Mouse (Mus musculus): Measurements from ENCODE around the gene Mlst8. TPM values are rescaled to one million over a fixed set of nuclear protein-coding genes. Genes with fewer than 3 reads are reported as not detected.
A peak's percentile ranks its signal among the peaks of the same experiment; 100 is the strongest.

The Mlst8 gene
- polyA plus RNA-seq, 1 experiment from 2014 or later, result 29.7 TPM

DNA sequence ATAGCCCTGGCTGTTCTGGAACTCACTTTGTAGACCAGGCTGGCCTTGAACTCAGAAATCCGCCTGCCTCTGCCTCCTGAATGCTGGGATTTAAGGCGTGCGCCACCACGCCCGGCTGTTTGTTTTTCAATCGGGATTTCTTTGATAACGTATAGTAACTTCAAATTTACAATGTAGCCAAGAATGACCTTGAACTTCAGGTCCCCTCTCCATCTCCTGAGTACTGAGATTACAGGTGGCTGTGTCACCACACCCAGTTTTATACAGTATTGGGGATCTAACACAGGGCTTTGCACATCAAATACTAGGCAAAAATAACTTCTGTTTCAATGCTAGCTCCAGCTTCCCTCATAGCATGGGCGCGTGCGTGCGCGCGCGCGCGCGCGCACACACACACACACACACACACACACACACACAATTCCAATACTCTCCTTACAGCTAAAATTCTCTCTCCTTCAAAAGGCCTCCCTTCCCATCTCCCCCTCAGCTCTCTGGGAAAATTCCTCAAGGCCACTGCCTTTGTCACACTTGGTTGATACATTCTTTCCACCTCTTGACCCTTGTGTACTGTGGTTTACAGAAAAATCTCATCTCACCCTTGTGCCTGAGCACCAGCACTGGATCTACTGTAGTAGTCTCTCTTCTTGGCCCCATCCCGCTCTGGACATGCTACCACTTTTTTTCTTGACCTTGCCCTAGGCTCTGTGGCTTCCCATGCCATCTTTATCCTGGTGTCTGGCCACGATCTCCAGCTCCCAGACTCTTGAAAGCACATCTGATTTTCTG lies 2.3 kb upstream of the Mlst8 start:
- DNase-seq (ENCODE audit: low spot score), result no peak
- no peaks in the 10 kb centered on the region for H3K9me3 ChIP-seq (ENCODE audit: control insufficient read depth, low read length)
- H3K27ac ChIP-seq (ENCODE audit: low read depth, low read length), result no peak overlapping the region
- H3K9ac ChIP-seq (ENCODE audit: low read length), result no peak overlapping the region
- H3K4me1 ChIP-seq (ENCODE audit: control insufficient read depth, insufficient read depth, low read length), result peaks cover 4% of the 10 kb centered on the region
- 95% methylated on average over 20 of the region's 20 CpGs for WGBS
- H3K4me2 ChIP-seq (ENCODE audit: low read depth), result no peak overlapping the region
- H3K27me3 ChIP-seq (ENCODE audit: control insufficient read depth, insufficient read depth, low read length), result no peaks in the 10 kb centered on the region
- peaks cover 4% of the 10 kb centered on the region; the same call in 1 of the 2 replicates for H3K36me3 ChIP-seq (ENCODE audit: control insufficient read depth, insufficient read depth, low read length)
- ATAC-seq (ENCODE audit: insufficient read depth, low FRiP score, low TSS enrichment), result no peak
- no peak overlapping the region for H3K4me3 ChIP-seq (ENCODE audit: low read depth, low read length)

DNA sequence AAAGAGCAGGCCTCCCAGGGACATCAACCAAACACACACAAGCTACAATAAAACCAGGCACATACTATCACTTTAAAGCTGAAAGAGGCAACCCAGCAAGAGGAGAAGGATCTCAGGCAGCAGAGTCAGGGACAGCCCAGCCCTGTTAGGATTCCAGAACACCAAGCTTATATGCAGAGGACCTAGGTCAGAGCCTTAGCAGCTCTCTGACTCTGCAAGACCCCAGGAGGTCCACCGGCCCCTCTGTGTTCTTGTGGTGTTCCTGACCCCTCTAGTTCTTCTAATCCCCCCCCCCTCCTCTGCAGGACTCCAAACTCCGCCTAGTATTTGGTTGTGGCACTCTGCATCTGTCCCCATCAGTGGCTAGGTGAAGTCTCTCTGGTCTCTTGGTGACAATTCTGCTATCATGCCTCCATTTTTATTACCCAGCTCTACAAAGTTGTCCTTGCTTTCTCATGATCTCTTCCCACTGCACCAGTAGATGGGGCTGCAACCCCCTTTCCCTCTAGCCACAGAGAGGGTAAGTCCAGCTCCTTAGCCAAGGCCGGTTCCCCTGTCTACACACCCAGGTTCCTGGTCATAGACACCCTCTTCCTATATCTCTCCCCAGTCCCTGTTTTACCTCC lies 1.4 kb upstream of the Mlst8 start:
- no peak for DNase-seq (ENCODE audit: low spot score)
- no peak for ATAC-seq (ENCODE audit: insufficient read depth, low FRiP score, low TSS enrichment)
- Histone ChIP-seq H3K4me3 (ENCODE audit: low read depth, low read length) (no peak overlapping the region), H3K9ac (ENCODE audit: low read length) (no peak overlapping the region), H3K4me2 (ENCODE audit: low read depth) (no peak overlapping the region), H3K4me1 (ENCODE audit: control insufficient read depth, insufficient read depth, low read length) (peaks cover 4% of the 10 kb centered on the region), H3K36me3 (ENCODE audit: control insufficient read depth, insufficient read depth, low read length) (peaks cover 10% of the 10 kb centered on the region), H3K27ac (ENCODE audit: low read depth, low read length) (no peak overlapping the region), H3K27me3 (ENCODE audit: control insufficient read depth, insufficient read depth, low read length) (no peaks in the 10 kb centered on the region), H3K9me3 (ENCODE audit: control insufficient read depth, low read length) (no peaks in the 10 kb centered on the region)
- 64% methylated on average over 3 of the region's 3 CpGs for WGBS

GRCm38 (mm10) chr17:24479431-24479830 lies 553 bp upstream of the Mlst8 start:
- ATAC-seq (ENCODE audit: insufficient read depth, low FRiP score, low TSS enrichment) (no peak), DNase-seq (ENCODE audit: low spot score) (no peak)
- no peaks in the 10 kb centered on the region for H3K27me3 ChIP-seq (ENCODE audit: control insufficient read depth, insufficient read depth, low read length)
- H3K9ac ChIP-seq (ENCODE audit: low read length), result no peak overlapping the region
- H3K9me3 ChIP-seq (ENCODE audit: control insufficient read depth, low read length), result no peaks in the 10 kb centered on the region
- peaks cover 4% of the 10 kb centered on the region for H3K4me1 ChIP-seq (ENCODE audit: control insufficient read depth, insufficient read depth, low read length)
- H3K4me2 ChIP-seq (ENCODE audit: low read depth), result peak overlapping the region; percentile 51
- peaks cover 12% of the 10 kb centered on the region for H3K36me3 ChIP-seq (ENCODE audit: control insufficient read depth, insufficient read depth, low read length)
- peak overlapping the region; percentile 81 for H3K4me3 ChIP-seq (ENCODE audit: low read depth, low read length)
- H3K27ac ChIP-seq (ENCODE audit: low read depth, low read length), result no peak overlapping the region
- WGBS, result 37% methylated on average over 1 of the region's 1 CpGs

DNA sequence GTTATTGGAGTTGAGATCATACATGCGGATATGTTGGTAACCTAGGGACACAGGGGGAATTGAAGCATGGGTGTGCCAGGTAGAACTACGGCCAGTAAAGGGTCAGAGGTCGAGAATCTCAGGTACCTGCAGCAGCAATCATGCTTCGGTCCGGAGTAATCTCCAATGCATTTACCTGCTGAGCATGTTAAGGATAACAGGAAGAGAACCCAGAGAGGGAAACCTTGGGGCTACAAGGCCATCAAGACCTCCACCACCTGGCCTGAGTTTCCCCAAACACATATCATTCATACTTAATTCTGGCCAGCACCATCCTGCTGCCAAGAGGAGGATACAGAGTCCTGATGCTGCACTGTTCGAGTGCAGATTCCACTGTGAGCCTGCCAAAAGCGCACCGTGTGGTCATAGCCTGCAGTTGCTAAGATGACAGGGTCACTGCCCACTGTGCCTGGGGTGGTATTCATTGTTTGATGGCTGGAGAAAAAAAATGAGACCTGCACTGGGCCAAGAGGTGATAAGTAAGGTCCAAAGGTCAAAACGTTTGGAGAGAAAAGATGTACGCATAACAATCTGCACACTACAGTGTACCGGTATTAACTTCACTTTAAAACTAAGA lies 785 bp downstream of the Mlst8 start:
- H3K9ac ChIP-seq (ENCODE audit: low read length), result peak overlapping the region; percentile 60
- peak; percentile 25 for ATAC-seq (ENCODE audit: insufficient read depth, low FRiP score, low TSS enrichment)

DNA sequence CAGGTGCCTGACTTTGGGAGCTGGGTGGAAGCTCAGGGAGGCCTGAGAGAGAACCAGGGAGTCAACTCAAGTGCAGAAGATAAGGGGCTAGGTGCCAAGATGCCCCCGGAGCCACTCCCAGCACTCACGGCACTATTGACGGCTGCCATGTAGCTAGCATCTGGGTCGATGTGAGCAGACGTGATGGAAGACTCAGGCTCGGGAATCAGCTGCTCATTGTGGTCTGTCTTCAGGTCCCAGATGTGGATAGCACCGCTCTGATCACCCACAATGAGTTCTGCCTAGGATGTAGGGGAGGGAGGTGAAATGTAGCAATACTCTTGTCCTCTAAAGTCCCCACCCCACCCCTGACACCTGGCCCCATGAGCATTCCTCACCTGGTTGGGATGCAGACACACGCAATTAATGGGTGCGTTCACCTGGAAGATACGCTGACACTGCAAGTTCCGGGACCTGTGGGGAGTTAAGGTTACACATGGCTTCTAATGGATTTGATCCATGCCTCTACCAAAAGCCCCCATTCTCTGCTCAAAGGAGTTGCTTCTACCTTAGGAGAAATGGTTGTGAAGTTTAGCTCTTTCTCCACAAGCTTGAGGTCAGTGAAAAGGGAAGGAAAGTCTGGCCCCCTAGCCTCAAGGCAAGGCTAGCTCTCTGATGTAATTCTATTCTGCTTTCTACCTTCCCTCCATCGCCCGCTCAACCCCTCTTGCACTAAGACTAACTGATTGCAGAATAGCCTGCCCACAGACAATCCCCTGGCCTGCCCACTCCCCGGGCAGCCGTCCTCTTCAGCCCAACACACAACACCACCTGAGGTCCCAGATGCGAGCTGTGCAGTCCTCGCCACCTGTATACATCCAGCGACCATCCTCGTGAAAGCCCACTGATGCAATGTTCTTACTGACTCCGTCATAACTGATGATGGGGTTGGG lies 1.6 kb downstream of the Mlst8 start:
- Histone ChIP-seq H3K36me3 (ENCODE audit: control insufficient read depth, insufficient read depth, low read length) (peaks cover 14% of the 10 kb centered on the region), H3K27ac (ENCODE audit: low read depth, low read length) (no peak overlapping the region), H3K4me1 (ENCODE audit: control insufficient read depth, insufficient read depth, low read length) (peaks cover 7% of the 10 kb centered on the region), H3K4me3 (ENCODE audit: low read depth, low read length) (no peak overlapping the region), H3K9me3 (ENCODE audit: control insufficient read depth, low read length) (no peaks in the 10 kb centered on the region), H3K4me2 (ENCODE audit: low read depth) (no peak overlapping the region), H3K9ac (ENCODE audit: low read length) (no peak overlapping the region), H3K27me3 (ENCODE audit: control insufficient read depth, insufficient read depth, low read length) (no peaks in the 10 kb centered on the region)
- DNase-seq (ENCODE audit: low spot score) (no peak), ATAC-seq (ENCODE audit: insufficient read depth, low FRiP score, low TSS enrichment) (no peak)
- WGBS, result 94% methylated on average over 20 of the region's 20 CpGs

More for the DNA sequence above, 785 bp downstream of the Mlst8 start:
- Histone ChIP-seq H3K4me3 (ENCODE audit: low read depth, low read length) (peak overlapping the region; percentile 81), H3K9me3 (ENCODE audit: control insufficient read depth, low read length) (no peaks in the 10 kb centered on the region), H3K36me3 (ENCODE audit: control insufficient read depth, insufficient read depth, low read length) (peaks cover 14% of the 10 kb centered on the region), H3K4me1 (ENCODE audit: control insufficient read depth, insufficient read depth, low read length) (peaks cover 4% of the 10 kb centered on the region), H3K4me2 (ENCODE audit: low read depth) (peak overlapping the region; percentile 51), H3K27ac (ENCODE audit: low read depth, low read length) (no peak overlapping the region), H3K27me3 (ENCODE audit: control insufficient read depth, insufficient read depth, low read length) (no peaks in the 10 kb centered on the region)
- WGBS, result 57% methylated on average over 11 of the region's 11 CpGs
- no peak for DNase-seq (ENCODE audit: low spot score)

GRCm38 (mm10) chr17:24476022-24476776 lies 2.7 kb downstream of the Mlst8 start:
- H3K36me3 ChIP-seq (ENCODE audit: control insufficient read depth, insufficient read depth, low read length), result peaks cover 14% of the 10 kb centered on the region
- no peak for DNase-seq (ENCODE audit: low spot score)
- no peaks in the 10 kb centered on the region for H3K9me3 ChIP-seq (ENCODE audit: control insufficient read depth, low read length)
- H3K27ac ChIP-seq (ENCODE audit: low read depth, low read length), result no peak overlapping the region
- H3K4me1 ChIP-seq (ENCODE audit: control insufficient read depth, insufficient read depth, low read length), result peaks cover 18% of the 10 kb centered on the region
- H3K27me3 ChIP-seq (ENCODE audit: control insufficient read depth, insufficient read depth, low read length), result no peaks in the 10 kb centered on the region
- ATAC-seq (ENCODE audit: insufficient read depth, low FRiP score, low TSS enrichment), result no peak
- no peak overlapping the region for H3K4me2 ChIP-seq (ENCODE audit: low read depth)
- 95% methylated on average over 10 of the region's 10 CpGs for WGBS
- H3K9ac ChIP-seq (ENCODE audit: low read length), result no peak overlapping the region
- H3K4me3 ChIP-seq (ENCODE audit: low read depth, low read length), result no peak overlapping the region

DNA sequence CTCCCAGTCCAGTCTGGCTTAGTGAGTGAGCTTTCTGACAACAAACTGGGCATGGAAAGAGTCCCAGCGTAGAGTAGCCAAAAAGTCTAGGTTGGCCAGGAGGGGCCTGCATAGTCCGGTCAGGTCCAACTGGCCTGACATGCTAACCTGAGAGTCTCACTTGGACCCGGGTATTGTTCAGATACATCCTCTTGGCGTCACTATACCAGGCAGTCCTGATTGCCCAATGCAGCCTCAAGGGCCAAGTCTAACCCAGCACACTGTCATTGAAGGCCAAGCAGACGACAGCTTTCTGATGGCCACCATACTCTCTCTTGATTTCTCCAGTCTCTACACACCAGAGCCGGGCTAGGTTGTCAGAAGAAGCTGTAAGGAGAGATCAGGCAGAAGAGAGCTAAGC lies 3.3 kb downstream of the Mlst8 start:
- Histone ChIP-seq H3K4me2 (ENCODE audit: low read depth) (no peak overlapping the region), H3K36me3 (ENCODE audit: control insufficient read depth, insufficient read depth, low read length) (peaks cover 14% of the 10 kb centered on the region), H3K27me3 (ENCODE audit: control insufficient read depth, insufficient read depth, low read length) (no peaks in the 10 kb centered on the region), H3K9ac (ENCODE audit: low read length) (no peak overlapping the region), H3K4me3 (ENCODE audit: low read depth, low read length) (no peak overlapping the region), H3K4me1 (ENCODE audit: control insufficient read depth, insufficient read depth, low read length) (peaks cover 20% of the 10 kb centered on the region), H3K9me3 (ENCODE audit: control insufficient read depth, low read length) (no peaks in the 10 kb centered on the region), H3K27ac (ENCODE audit: low read depth, low read length) (no peak overlapping the region)
- ATAC-seq (ENCODE audit: insufficient read depth, low FRiP score, low TSS enrichment) (no peak), DNase-seq (ENCODE audit: low spot score) (no peak)
- WGBS, result 95% methylated on average over 6 of the region's 6 CpGs

DNA sequence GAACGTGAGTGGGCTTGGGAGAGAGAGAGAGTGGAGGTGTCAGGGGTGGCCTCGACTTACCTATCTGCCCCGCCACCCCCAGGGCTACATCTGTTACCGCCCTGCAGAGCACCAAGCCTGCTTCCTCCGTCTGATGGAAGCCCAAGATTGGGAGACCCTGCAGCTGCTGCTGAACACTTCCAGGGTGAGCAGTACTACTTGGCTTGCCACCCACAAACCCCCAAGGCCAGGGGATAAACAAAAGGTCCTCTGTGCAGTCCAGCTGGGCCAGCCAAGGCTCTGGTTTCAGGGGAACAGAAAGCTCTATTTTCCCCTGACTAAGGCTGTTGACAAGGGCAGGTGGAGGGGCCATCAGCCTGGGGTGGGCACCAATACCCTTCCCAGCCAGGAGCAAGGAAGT lies 4.3 kb downstream of the Mlst8 start:
- no peak for ATAC-seq (ENCODE audit: insufficient read depth, low FRiP score, low TSS enrichment)
- Histone ChIP-seq H3K36me3 (ENCODE audit: control insufficient read depth, insufficient read depth, low read length) (peaks cover 14% of the 10 kb centered on the region), H3K9me3 (ENCODE audit: control insufficient read depth, low read length) (no peaks in the 10 kb centered on the region), H3K4me3 (ENCODE audit: low read depth, low read length) (no peak overlapping the region), H3K4me2 (ENCODE audit: low read depth) (no peak overlapping the region), H3K27ac (ENCODE audit: low read depth, low read length) (no peak overlapping the region), H3K4me1 (ENCODE audit: control insufficient read depth, insufficient read depth, low read length) (peaks cover 20% of the 10 kb centered on the region), H3K9ac (ENCODE audit: low read length) (no peak overlapping the region), H3K27me3 (ENCODE audit: control insufficient read depth, insufficient read depth, low read length) (no peaks in the 10 kb centered on the region)
- no peak for DNase-seq (ENCODE audit: low spot score)
- 89% methylated on average over 5 of the region's 5 CpGs for WGBS
